Mouse (Mus musculus) heart, postnatal 36 days (tissue): ENCODE measurements at regions not wholly inside any gene's neighbourhood (a gene's known extent, or its start where the extent isn't known, plus 50 kb on each side); places are given as distances from the start of the nearest gene placed in this dataset.
A peak's percentile ranks its signal among the peaks of the same experiment; 100 is the strongest.

Source experiments
- DNase-seq, 2 experiments: peaks; one replicate each; pipeline ENCODE4 v3.0.0; 2021 to 2022
- intact Hi-C: fragments of 180-260 bp; cut with DNase I; formaldehyde crosslinking; loops from one replicate; pipeline ENCODE4 v1.15.1; 2025

DNA sequence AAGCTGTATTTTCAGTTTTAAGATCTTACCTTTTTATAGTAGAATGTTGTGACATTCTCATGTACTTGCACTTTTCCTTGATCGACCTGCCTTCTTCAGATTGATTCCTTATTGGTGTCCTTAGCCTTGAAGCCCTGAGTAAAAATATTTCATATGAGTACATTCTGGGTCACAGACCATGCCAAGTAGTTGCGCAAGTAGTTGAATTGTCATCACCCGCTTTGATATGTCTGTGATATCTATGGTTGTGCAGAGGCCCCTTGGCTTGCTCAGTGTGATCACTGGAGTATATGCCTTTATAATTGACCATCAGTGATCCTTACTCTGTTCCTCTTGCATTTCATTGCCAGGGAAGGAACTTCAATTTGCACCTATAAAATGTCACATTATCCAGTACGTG lies 131.1 kb upstream of the Reg3g start:
- DNase-seq = no peak
- intact Hi-C loops = no loop called here

DNA sequence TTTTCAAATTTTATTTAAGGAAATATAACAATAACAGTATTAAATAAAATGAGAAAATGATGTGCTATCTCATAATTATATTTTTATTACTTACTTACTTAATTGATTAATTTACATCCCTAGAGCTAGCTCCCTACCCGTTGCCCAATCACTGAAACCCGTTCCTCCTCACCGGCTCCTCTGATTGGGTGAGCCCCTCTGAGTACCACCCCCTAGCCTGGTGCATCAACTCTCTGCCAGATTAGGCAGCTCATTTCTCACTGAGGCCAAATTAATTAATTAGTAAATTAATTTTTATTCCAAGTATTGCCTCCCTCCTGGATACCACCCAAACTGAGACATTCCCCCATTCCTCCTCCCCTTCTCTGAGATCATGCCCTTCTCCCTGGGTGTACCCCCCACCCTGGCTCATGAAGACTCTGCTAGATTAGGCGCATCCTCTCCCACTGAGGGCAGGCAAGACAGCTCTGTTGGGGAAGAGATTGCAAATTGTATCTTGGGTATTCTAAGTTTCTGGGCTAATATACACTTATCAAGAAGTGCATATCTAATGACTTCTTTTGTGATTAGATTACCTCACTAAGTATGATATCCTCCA lies 101.4 kb upstream of the Reg3g start:
- DNase-seq = no peak
- intact Hi-C loops = no loop called here

DNA sequence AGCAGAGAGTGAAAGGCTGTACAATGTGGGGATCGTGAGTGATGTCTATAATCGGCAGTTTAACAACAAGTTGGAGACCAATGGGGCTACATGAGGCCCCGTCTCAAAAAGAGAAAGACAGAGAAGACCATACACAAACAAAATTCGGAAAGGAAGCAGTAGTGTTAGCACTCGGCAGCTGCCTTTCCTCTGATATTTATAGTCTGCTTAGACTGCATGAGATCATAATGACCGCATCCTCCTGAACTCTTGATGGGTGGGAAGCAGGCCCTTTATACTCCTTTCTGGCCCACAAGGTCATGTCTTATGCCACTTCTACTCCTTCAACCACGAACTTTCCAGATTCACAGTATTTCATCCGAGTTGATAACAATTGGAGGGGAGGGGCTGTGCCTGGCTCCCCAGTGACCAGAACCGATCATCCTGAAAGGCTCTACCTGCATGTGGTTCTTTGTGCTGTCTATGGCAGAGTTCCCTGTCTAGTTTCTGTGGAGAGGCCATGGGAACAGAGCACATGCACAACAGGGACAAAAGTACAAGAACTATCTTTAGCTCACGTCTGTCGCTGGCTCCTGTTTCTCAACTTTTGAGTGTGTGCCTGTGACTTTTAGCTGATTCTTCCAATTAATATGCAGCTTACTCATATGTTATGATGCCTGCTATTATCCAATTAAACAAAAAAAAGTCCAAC lies 84.5 kb upstream of the Reg3g start:
- intact Hi-C loops = no loop called here
- DNase-seq = no peak

DNA sequence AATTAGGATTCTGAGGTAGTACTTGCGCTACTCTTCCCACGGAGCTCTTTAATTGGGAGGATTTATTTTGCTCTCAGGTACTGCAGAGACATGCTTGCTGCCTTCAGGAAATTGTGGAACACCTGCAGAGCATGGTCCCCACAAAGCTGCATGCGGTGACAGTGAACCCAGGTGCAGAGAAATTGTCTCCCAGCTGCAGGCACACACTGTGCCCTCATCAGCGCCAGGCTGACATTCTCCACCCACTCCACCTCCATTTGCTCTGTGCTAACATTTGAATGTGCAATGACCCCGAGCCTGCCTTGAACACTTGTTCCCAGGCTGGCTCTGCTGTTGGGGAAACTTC lies 83.7 kb upstream of the Reg3g start:
- intact Hi-C loops = no loop called here
- no peak for DNase-seq

DNA sequence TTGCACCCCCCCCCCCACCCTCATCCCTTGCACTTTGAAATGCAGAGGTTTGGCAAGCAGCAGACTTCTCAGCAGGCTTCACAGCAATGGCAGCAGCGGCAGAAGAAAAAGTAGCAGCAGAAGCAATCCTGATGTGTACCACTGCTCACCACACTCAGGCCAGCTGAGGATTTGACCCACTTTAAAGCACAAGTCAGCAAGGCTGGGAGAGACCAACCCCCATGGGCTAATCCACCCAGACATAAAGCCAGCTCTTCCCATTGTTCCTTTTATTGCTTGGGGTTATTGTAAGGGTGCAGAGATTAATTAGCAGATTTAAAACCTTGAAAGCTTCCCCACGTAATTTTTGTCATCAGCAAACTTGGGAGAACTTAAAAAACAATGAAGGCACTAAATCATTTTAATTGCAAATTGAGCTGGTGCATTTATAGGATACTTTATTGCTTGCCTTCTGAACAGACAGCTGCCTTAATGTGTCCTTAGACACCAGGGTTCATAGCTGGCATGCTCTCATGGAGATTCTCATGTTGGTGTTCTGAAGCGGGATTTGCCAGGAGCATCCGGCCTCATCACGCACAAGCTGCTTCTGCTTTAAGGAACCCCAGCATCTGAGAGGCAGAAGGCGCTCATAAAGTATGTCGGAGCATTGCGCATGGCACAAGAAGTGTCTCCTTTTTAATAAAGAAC lies 83.1 kb upstream of the Reg3g start:
- intact Hi-C loops = no loop called here
- no peak for DNase-seq

DNA sequence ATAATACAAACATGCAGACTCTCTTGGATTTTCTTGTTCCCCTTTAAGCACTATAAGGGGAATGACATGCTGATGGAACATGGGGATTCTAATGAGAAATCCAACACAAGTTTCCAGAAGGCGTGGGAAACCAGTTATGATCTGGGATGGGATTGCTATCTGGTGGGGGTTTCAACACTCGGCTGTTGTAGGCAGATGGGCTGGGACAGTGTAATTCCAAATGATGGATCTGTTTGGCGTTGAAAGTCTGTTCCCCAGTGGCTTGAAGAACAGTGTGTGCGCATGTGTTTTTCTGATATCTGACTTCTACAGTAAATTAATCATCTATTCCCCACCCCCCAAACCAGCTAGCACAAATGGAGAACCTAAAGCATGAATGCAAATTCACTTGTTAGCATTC lies 79.8 kb upstream of the Reg3g start:
- no peak for DNase-seq
- intact Hi-C loops = no loop called here

DNA sequence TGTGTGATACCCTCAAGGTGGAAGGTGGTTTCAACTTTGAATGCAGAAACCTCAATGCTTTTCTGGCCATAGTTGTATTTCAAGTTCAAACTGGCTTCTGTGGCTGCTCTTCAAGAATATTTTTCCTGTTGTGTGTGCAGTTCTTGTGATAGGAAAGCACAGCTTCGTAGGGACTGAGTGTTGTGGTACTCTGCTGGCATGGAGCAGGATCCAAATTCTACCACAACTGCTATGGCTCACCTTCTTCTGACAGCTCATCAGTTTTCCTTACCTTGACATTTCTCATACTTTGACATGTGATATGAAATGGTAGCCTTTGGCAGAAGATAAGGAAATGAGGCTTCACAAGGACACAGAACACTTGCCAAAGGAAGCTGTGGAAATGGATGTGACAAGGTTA lies 79.0 kb upstream of the Reg3g start:
- intact Hi-C loops = no loop called here
- no peak for DNase-seq

DNA sequence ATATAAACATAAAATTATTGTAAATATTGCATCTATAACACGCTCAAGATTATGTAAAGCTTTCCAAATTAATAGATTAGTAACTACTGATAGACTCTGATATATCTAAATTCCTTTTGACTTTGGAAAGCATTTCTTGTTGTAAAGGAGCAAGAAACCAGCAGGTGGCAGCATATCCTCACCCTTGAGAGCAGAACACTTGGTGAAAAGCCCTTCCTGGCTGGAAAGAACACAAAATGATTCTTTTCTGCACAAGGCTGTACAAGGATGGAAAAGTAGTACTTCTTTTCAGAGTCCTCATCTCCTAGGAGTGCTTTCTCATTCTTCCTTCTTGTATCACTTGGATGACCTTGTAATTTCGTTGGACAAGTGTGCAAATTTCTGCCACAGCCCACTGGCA lies 75.6 kb upstream of the Reg3g start:
- intact Hi-C loops = no loop called here
- DNase-seq = peak; percentile 9 to 11

DNA sequence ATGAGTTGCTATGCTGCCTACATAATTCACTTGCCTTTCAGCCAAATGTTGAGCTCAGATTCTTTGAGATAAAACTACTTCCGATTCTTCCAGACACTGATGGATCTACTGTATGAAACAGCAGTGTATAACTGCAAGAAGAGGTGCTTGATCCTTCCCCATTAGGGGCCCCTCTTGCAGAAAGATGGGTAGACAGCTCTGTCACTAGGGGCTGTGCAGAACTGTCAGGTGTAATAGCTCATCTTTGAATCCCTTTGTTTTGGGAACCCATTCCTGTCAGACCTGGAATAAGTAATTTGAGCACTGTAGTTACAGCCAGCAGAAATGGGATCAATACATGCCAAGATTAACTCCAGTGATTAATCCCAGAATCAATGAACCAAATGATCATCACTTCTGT lies 68.8 kb upstream of the Reg3g start:
- intact Hi-C loops = no loop called here
- no peak for DNase-seq

DNA sequence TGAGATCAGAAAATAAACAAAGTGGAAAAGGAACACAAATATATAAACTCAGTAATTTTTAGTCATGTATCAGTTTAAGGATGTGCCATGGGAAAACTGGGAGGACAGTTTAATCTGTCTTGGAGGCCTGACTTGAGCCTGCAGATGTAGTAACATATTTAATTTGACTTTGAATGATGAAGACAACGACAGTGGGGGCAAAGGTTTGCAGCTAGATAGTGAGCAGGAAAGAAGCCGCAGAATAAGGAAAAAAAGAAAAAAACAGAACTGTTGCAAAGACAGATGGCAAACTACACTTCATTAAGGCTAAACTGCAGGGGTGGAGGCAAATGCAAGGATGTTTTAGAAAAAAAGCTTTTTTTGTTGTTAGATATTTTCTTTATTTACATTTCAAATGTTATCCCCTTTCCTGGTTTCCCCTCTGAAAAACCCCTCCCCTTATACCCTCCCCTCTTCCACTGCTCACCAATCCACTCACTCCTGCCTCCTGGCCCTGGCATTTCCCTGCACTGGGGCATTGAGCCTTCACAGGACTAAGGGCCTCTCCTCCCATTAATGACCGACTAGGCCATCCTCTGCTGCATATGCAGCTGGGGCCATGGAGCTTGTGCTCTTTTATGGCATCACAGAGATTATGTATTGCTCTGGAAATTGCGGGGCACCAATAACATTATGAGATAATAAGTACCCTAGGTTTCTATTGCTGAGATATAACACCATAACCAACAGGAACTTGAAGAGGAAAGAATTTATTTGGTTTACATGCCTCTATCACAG lies 58.5 kb upstream of the Reg3g start:
- intact Hi-C loops = no loop called here

More for the DNA sequence above, 58.5 kb upstream of the Reg3g start:
- DNase-seq = no peak
